Mouse (Mus musculus): ENCODE data around the gene Qpctl.

Gene Qpctl

DNA sequence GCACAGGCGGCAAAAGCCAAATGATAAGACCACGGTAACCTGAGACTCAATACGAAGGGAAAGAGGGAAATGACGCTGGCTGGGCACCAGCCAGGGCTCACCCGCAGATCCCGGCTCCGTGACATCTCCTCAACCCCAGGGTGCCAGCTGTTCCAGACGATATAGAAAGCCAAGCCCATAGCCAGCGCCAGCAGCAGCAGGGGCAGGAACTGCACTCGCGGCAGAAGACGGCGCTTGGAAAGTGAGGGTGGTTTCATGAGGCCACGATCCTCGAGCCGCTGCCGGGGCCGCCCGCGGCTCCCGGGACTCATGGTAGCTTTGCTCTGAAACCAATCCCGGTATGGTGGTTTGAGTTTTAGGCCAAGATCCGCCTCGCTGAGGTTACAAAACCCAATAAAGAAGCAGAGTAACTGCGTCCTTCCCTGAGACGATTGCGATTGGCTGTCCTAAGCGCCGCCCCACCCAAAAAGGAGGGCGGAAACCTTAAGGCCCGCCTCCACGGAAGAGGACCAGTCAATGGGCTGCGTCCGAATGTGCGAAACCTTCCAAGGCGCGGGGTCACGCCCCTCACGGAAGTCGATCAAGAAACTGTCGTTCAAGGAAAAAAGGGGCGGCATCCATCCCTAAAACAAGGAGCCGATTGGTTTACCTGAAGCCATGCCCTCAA lies at the start of gene Qpctl:
Qpctl (minus strand) TSS at position 417 of the 667 bp plus-strand sequence.
- DNase-seq (ENCODE audit: low spot score in 2 of 2), result peak; percentile 97

DNA sequence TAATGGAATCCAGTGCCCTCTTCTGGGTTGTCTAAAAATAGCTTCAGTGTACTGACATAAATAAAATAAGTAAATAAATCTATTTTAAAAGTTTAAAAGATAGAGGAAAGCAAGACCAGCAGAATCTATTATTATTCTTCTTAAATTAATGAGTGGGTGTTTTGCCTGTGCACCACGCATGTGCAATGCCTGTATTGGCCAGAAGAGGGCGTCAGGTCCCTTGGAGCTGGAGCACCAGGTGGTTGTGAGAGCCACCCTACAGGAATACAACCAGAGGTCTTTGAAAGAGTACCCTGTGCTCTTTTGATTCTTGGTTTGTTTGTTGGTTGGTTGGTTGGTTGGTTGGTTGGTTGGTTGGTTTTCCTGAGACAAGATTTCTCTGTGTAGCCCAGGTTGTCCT lies 48.9 kb upstream of the Qpctl start:
- peak; percentile 52 to 85 for DNase-seq (ENCODE audit: low spot score in 2 of 2)

DNA sequence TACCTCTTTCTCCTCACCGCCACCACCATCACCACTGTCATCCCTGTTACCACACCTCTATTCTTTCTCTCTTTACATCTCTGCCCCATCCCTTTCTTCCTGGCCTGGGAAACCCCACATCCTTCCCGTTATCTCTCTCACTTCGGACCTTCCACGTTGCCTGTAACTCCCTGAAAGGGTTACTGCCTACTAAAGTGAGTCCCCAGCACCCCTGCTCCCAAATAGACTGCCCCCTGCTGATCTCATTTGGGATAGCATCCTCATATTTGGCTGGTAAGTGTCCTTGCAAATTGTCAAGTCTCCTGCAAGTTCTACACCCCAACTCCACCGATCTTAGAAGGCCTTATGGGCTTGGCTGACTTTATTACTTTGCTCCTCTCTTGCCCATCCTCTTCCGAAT lies 47.6 kb upstream of the Qpctl start:
- peak in 1 of 2 experiments; percentile 74 for DNase-seq (ENCODE audit: low spot score in 2 of 2)

DNA sequence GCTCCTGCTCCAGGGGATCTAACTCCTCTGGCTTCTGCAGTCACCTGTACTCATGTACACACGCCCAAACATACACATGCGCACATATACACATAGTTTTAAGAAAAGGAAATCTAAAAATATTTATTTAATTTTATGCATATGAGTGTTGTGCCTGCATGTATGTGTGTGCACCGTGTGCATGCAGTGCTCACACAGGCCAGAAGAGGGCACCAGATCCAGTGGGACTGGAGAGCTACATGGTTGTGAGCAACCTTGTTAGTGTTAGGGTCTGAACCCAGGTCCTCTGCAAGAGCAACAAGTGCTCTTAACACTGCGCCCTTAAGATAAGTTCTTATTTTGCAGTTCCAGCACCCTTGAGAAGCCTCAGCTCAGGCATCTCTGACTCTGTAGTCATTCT lies 45.6 kb upstream of the Qpctl start:
- no peak for DNase-seq (ENCODE audit: low spot score in 2 of 2)

DNA sequence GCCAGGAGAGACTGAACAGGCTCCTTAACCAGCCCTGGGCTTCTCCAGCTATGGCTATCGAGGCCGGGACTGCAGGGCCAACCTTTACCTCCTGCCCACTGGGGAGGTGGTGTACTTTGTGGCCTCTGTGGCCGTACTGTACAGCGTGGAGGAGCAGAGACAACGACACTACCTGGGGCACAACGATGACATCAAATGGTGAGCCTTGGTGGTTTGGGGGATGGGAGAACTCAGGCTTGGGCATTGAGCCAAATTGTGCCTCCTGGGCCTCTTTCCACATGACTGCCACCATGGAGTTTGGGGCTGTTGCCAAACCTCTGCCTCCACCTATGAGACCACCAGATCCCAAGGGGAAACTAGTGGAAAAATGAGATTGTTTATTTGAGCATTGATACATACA lies 35.7 kb upstream of the Qpctl start:
- DNase-seq (ENCODE audit: low spot score in 2 of 2), result no peak

DNA sequence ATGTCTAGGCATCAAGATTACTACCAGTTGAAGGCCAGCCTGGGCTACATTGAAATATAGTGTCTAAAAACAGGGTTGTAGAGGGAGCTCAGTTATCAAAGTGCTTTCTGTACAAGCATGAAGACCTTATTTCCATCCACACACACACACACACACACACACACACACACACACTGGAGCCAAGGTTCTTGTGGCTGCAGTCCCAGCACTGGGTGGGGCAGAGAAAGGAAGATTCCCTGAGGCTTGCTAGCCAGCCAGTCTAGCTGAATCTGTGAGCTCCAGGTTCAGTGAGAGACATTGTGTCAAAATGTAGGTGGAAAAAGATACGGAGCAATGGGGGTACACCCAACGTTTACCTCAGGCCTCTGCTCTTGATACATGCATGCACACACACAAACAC lies 35.2 kb upstream of the Qpctl start:
- DNase-seq (ENCODE audit: low spot score in 2 of 2), result no peak

DNA sequence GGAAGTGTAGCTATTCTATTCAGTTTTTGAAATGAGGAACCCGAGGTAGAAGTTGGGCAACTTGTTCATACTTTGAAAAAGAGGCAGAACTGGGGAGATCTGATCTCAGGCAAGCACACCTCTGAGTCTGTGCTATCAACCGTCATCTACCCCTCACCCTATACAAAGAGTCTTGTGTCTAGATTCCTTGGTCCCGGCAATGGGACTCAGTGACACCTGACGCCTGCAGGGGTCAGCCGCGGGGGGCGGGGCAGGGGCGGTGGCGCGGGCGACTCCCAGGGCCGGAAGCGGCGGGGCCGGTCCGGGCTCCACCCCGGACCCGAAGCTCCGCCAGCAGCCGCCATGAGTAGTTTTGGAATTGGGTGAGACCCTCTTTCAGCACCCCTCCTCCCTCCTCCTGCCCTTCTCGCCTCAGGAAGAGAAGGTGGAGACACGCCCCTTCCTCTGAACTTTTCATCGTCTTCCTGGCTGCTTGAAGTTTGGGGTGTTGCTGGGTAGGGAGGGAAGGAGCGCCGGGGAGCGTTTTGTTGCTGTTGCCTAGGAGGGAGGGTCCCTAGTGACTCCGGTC lies 31.9 kb upstream of the Qpctl start:
- DNase-seq (ENCODE audit: low spot score in 2 of 2), result no peak

DNA sequence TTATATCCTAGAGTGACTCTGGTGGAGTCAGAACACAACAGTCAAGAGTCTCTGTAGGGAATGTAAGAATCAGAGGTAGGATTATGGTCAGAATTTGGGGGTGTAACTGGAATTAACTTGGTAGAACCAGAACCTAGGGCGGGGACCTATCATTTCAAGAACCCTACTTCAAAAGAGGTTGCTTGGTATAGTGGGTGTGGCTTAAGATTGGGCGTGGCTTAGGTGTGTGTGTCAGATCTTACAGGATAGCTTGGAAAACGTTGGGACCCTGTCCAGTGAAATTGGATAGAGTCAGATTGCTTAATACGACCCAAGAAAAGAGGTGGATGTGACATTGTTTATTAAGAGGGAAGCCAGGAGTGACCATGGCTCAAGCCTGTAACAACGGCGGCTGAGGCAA lies 30.8 kb upstream of the Qpctl start:
- DNase-seq (ENCODE audit: low spot score in 2 of 2), result no peak

DNA sequence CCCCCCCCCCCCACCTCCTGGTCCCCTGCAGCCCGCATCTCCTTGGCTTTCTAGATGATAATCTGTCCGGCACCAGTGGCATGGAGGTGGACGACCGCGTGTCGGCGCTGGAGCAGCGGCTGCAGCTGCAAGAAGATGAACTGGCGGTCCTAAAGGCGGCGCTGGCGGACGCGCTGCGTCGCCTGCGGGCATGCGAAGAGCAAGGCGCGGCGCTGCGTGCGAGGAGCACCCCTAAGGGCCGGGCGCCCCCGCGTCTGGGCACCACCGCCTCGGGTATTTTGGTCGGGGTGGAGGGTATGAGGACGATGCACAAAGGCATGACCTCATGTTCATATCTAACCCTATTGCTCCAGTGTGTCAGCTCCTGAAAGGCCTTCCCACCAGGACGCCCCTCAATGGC lies 30.1 kb upstream of the Qpctl start:
- peak; percentile 59 to 81 for DNase-seq (ENCODE audit: low spot score in 2 of 2)

DNA sequence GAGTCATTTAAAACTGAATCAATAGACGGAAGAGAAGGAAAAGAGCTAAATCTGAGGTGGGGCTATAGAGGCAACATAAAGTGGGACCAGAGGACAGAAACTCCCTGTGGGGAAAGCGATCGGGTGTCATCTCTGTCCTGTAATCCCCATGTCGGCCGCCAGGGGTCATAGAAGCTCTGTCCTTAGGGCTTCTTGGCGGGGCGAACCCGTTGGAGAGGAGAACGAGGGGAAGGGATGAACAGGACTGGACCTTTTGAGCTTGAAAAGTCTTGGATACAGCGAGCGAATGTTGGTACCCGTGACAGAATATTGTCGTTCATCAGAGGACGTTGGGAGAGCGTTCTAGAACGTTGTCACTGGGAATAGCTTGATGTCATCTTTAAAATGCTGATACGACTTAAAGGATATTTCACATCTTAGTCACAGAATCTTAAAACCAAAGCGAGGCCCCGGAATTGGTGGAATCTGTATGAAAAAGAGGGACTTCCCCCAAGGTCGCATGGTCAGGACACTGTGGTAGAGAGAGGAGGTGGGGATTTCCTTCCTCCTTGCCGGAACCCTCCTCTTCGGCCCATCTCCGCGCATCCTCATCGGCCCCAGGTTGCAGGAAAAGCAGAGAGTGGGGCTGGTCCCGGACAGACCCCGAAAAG lies 29.5 kb upstream of the Qpctl start:
- DNase-seq (ENCODE audit: low spot score in 2 of 2), result peak; percentile 76 to 93

DNA sequence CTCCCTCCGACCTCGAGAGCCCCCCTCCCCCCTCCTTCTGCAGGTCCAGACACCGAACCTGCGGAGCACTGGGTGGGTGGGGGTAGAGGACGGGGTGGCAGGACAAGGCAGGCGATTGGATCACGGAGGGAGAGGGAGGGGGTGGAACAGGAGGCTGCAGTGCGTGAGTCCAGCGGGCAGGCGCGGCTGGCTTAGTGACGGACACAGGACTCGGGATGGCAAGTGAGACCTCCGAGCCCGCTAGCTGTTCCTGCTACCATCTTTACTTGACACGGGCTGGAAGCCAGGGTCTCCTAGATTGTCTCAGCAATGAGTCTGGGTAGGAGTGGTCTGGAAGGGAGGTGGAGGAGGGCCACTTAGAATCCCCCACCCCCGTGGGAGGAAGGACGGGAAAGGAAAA lies 28.9 kb upstream of the Qpctl start:
- DNase-seq (ENCODE audit: low spot score in 2 of 2), result no peak

DNA sequence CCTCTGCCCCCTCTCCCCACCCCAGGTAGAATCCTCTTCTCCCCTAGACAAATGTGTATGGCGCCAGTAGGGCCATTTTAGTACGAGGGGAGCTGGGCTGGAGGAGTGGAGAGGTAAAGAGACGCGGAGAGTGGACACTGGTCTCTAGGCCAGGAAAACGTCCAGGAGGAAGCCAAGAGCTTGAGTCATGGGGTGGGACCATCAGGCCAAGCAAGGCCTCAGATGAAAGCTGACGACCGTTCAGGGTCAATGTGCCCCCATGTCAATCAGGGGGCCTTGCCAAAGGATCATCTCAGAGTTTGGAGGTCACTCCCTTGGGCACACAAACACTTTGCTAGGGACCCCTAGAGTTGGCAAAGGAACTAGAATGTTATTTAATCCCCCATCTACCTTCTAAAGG lies 28.1 kb upstream of the Qpctl start:
- DNase-seq (ENCODE audit: low spot score in 2 of 2), result no peak

DNA sequence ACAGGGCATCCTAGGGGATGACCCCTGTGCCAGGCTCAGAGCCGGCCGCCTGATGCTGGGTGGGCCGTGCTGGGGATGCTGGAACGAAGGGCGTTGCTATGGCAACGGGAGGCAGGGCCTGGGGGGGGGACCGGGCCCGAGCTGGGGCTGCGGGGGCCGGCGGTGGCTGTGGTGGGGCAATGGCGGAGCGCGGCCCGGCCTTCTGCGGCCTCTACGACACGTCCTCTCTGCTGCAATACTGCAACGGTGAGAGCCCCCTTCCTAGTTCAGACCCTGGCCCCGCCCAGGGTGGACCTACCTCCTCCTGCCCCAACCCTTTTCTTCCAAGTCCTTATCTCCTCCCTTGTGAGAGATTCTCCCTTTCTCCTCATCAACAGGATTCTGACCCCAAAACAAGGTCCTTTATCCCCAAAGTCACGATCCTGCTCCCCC lies 27.4 kb upstream of the Qpctl start:
- DNase-seq (ENCODE audit: low spot score in 2 of 2), result no peak

DNA sequence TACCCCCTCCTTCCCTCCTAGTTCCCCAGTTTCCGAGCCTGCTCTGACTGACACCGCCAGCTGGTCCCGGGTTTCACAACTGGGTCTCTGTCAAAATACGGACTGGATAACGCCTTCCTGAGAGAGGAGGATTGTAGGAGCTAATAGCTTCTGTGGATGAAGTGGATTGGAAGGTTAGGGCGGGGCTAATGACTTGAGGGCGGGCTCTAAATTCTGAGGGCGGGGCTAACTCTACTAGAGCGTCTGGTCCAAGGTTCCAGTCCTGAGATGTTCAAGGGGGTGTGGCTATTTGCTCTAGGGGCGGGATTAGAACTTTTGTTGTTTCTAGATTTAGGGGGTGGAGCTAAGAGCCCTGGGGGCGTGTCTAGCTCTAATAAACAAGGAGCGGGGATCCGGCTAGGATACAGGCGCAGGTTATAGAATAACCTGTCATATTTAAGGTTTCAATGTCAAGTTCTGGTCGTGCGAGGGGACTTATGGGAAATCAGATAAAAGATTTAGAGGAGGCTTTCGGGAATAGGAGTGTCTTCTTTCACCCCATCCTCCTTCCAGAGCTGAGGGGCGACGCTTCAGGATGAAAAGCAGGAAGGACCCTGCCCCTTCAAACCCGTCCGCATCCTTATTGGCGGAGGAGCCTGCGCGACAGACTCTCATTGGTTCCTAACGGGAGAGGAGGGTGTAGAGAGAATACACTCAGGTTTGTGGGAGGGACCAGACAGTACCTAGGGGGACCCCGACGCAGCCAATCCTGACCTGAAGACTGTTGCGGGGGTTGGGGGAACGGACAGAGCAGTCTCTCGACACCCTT lies 26.8 kb upstream of the Qpctl start, which contains the start of gene Eml2:
Eml2 (plus strand) TSS at position 714 of the 808 bp plus-strand sequence.
- no peak for DNase-seq (ENCODE audit: low spot score in 2 of 2)

DNA sequence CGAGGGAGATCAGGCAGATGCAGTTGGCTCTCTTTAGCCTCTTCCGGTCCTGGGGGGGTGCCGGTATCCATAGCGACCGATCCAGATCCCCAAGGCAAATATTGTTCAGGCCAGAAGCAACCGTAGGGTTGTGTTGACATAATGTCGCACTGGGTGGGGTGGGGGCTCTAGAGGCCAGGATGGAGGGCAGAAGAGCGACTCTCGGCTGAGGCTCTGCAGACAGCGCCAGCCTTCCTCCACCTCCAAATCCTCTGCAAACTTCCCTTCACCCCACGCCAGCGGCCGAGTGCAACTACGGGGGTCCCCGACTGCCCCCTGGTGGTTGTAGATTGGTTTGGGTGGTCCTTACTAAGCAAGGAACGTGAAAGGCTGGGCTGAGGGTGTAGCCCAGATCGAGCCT lies 23.8 kb upstream of the Qpctl start:
- DNase-seq (ENCODE audit: low spot score in 2 of 2), result peak; percentile 74 to 90

DNA sequence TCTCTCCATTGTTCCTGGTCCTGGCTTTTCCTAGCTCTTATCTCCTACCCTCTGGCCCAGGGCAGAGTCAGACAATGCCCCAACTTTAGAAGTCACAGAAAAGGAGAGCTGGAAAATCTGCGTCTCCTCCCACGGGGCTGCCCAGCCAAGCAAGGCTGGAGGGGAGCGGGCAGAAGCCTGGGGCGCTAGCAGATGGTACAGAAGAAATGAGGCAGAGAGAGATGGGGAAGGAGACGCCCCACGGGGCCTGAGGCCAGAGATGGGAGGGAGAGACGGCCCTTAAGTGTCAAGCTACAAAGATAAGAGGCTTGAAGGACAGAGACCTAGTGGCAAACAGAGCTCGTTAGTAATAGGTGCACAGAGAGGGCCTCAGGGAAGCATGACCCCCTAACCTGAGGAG lies 22.7 kb upstream of the Qpctl start:
- DNase-seq (ENCODE audit: low spot score in 2 of 2), result no peak

DNA sequence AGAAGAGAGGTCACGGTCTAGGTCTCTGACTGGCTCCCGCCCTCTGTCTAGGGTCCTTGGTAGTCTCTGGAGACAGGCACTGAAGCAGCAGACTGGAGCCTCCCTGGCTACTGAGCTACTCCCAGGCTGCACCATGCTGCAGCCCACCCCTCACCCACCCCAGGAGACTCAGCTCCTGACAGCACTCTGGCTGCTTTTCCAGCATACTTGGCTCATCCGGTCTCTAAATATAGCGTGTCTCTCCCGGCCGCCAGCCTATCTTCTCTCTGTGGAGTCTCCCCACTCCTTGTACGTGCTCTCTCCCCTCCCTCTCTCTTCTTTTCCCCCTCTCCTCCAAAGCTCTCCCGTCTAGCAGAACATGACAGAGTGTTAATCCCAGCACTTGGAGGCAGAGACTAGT lies 21.1 kb upstream of the Qpctl start:
- DNase-seq (ENCODE audit: low spot score in 2 of 2), result no peak

DNA sequence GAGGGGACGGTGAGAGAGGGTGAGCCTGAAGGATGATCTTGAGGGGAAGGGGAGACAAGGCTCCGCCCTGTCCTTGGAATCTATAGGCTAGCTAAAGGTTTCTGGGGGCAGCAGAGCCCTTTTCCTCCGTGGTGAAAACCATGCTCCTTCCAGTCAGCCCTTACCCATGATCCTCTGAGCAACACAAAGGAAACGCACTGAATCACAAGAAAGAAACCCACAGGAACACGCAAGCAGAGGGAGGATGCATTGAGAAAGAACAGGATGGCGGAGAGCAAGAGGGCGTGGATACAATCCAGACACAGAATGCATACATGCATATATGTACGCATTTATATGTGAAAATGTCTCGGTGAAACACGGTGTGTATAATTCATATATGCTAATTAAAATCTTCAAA lies 20.4 kb upstream of the Qpctl start:
- no peak for DNase-seq (ENCODE audit: low spot score in 2 of 2)

DNA sequence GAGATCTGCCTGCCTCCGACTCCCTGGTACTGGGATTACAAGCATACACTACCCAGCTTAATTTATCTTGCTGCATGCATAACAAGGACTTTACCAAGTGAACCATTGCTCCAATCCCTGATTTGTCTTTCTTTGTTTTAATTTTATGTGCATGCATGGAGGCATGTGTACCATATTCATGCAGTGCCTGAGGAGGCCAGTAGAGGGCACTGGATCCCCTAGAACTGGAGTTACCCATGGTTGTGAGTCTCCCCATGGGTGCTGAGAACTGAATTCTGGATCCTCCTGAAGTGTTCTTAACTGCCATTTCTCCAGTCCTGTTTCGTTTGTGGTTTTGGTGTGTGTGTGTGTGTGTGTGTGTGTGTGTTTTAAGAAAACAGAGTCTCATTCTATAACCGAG lies 17.9 kb upstream of the Qpctl start:
- DNase-seq (ENCODE audit: low spot score in 2 of 2), result no peak

DNA sequence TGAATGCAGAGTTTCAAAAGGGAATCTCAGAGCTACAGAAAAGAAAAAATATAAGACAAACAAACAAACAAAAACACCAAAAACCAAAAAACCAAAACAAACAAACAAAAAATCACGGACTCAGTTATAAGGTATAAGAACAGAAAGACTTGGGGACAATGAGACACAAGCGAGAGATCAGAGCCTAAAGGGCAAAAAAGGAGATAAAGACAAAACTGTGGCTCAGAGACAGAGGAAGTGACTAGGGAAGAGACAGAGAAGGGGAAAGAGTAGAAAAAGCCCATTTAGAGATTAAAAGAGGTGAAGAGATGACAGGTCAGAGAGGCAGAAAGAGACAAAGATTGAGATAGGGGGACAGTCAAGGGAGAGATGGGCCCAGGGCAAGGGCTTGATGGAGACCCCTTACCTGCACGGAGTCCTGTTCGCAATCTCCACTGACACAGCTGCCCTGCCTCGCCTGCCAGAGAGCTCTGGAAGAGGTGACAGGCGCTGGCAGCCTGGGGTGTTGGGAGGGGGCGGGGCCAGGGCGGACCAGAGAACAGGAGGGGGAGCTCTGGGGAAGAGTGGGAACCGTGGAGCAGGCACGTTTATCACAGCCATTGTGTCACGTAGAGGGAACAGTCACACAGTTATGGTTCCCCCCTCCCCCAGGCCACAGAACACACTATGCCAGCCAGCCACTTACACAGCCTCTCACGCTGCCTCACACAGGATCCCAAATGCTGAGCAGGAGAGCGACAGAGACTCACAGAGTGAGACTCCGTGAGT lies 16.7 kb upstream of the Qpctl start, which contains the start of gene Gipr:
Gipr (minus strand) TSS at position 472 of the 768 bp plus-strand sequence.
- no peak for DNase-seq (ENCODE audit: low spot score in 2 of 2)

DNA sequence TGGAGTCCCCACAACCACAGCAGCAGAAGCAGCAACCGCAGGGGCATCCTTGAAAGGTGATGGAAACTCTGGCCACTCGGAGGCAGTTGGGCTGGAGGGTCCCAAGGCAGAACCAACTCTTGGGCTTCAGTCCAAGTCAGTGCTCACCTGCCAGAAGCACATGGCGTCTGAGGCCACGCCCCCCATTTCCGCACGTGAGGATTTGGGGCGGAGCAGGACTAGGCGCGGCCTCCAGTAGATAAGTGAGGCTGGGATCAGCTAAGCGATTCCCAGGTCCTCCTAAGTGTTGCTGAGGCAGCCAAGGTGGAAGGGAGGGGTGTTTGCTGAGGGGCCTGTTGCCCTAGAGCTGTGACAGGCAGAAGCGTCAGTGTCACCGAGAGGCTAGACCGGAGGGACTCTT lies 15.9 kb upstream of the Qpctl start:
- no peak for DNase-seq (ENCODE audit: low spot score in 2 of 2)

DNA sequence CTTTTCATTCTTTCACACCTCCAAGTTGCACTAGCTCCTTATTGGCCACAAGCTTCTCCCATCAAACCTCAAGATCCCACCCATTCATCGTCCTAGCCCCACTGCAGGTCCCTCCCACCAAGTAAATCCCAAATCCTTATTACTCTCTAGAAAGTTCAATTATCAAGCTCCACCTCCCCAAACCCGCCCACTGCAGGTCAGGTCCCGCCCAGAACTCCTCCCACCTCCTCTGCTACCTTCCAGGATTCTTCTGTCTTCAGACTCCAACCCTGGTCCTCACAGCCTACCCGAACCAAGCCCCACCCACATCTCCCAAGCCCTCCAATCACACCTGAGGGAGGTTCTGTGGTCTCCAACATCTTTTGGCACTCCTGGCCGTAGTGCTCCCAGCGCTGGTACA lies 15.1 kb upstream of the Qpctl start:
- no peak for DNase-seq (ENCODE audit: low spot score in 2 of 2)

Data from spleen, postnatal 4 days (tissue).